8 mouse cellular contexts compared by ENCODE assay signal in the genomic region with DNA sequence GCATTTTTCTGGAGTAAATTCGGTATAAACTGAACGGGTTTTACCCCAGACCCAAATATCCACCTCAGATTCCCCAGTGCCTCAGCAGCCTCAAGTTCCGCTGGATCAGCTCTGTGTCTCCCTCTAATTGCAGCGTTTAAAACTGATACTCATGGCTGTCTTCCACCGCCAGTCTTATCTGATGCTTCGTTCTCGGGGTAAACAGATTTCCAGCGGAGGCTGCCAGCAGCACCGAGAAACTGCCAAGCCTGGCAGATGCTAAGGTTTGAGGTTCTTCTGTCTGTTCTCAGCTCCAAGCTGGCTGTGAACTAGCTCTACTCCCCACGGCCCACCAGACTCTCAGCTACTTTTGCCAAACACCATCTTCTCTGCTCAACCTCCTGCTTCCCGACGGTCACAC.
DNase-seq lines count a peak whose midpoint lies in the region; ATAC-seq lines count a peak whose summit lies in the region.

No protein-coding gene starts in this region.

- no peak overlapping the region for H3K4me2 ChIP-seq in kidney, embryonic 15.5 days

- H3K27me3 ChIP-seq in kidney, embryonic 15.5 days: no peaks in the 10 kb centered on the region

- peaks cover 6% of the 10 kb centered on the region; the same call in 1 of the 2 replicates for H3K9me3 ChIP-seq in kidney, embryonic 15.5 days (replicated peaks)

- DNase-seq in kidney, postnatal 10 days: peak; percentile 16
- peak; percentile 28 for DNase-seq in cerebellum, adult 8-10 months
- peak; percentile 50 to 72 for DNase-seq in gastrocnemius, postnatal 36 days
- peak; percentile 78 to 83 for DNase-seq in layer of hippocampus, postnatal 36 days
- DNase-seq in right cerebral cortex, adult 2 months (ENCODE audit: low spot score in 2 of 2): peak; percentile 81 to 87
- DNase-seq in c-Kit-positive CD71-positive TER-119-positive erythroid progenitor cells, embryonic 14.5 days (ENCODE audit: low spot score): no peak

- H3K27ac ChIP-seq in kidney, embryonic 15.5 days: no peak overlapping the region

- intact Hi-C loops in gastrocnemius, postnatal 36 days (cut with DNase I): no loop called here

- no peak overlapping the region for H3K9ac ChIP-seq in kidney, embryonic 15.5 days

- H3K36me3 ChIP-seq in kidney, embryonic 15.5 days: no peaks in the 10 kb centered on the region

- WGBS in kidney, embryonic 15.5 days: 75% methylated on average over 12 of the region's 12 CpGs

- no peak overlapping the region for H3K4me3 ChIP-seq in kidney, embryonic 15.5 days (replicated peaks)

- no peak for ATAC-seq in kidney, embryonic 15.5 days (replicated peaks; ENCODE audit: low FRiP score)
- ATAC-seq in erythroblast, adult 5-6 weeks (replicated peaks; ENCODE audit: low FRiP score, poor library complexity, severe bottlenecking): no peak

- H3K4me1 ChIP-seq in kidney, embryonic 15.5 days: no peaks in the 10 kb centered on the region
